Mouse (Mus musculus): ENCODE results near the gene Rai2. TPM values are rescaled to one million over a fixed set of nuclear protein-coding genes. Genes with fewer than 3 reads are reported as not detected.

Rai2 gene
- polyA plus RNA-seq (2016; fragmentation: Nextera tagmentation; extraction: Ambion mirVana), result 2.8 and 3.3 TPM in 2 replicates

DNA sequence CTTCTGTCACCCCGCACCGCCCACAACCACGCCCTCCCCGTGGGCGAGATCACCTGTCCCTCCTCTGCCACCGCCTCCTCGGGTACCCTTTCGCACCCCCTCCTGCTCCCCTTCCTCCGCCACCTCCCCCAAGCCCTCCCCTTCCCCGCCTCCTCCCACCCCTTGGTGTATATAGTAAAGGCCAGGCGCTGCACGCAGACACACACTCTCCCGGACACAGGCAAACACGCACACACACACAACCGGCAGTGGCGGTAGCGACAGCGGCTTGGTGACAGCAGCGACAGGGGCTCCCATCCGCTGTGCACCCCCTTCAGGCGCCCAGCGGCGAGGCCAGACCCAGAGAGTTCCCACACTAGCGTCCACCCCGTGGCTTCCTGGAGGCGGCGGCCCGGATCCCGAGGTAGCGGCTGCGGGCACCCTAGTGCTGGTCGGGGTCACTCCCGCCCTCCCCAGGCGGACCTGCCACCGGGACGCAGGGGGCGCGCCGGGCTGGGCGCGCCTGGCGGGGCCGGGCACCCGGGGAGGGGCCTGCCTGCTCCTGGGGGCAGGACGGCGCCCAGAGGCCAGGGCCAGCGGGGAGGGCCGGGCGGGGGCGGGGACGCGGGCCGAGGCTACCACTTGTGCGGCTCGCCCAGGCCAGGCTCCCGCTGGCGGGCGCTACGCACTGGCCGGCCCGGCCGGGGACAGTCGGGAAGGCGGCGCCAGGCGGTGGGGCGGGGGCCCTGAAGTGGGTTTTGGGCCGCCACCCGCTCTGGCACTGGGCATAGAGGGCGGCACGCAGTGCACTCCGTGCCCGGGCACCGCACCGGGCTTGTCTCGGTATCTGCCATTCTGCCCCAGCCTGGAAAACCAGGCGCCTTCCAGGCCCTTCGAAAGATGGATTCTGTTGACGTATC is at the start of gene Rai2:
Gene Rai2, plus strand, starts transcription at position 205 of the 899 bp plus-strand sequence.
- Histone ChIP-seq H3K9me3 (no peaks in the 10 kb centered on the region), H3K27me3 (ENCODE audit: insufficient read depth, poor library complexity, severe bottlenecking) (peaks cover 53% of the 10 kb centered on the region), H3K27ac (peak within 1 kb of the TSS; percentile 52), H3K36me3 (no peaks in the 10 kb centered on the region), H3K4me3 (peak within 1 kb of the TSS; percentile 70), H3K4me1 (no peaks in the 10 kb centered on the region)
- WGBS, result 16% methylated on average over 64 of the region's 79 CpGs
- DNase-seq (ENCODE audit: low spot score), result peak; percentile 77

DNA sequence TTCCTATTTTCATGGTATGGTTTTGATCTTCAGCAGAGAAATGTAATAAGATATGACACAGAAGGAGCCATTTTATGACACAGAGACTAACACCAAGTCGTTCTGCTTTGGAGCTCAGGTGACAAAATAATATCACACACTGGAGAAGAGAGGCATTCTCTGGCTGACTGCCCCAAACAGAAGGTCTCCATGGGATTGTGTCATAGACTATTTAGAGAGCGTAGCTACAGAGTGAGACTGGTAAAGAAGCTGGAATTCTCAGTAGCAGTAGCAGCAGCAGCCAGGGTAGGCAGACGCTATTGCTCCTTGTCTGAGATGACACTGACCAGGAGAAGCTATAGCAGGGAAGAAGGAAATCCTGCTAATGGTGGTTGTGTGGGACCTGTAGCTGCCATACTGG is 27.5 kb upstream of the Rai2 start:
- Histone ChIP-seq H3K27ac (no peak overlapping the region), H3K4me3 (no peak overlapping the region), H3K27me3 (ENCODE audit: insufficient read depth, poor library complexity, severe bottlenecking) (no peaks in the 10 kb centered on the region), H3K4me1 (no peaks in the 10 kb centered on the region), H3K9me3 (no peaks in the 10 kb centered on the region), H3K36me3 (no peaks in the 10 kb centered on the region)
- WGBS, result 57% methylated on average over 3 of the region's 3 CpGs
- DNase-seq (ENCODE audit: low spot score), result no peak

DNA sequence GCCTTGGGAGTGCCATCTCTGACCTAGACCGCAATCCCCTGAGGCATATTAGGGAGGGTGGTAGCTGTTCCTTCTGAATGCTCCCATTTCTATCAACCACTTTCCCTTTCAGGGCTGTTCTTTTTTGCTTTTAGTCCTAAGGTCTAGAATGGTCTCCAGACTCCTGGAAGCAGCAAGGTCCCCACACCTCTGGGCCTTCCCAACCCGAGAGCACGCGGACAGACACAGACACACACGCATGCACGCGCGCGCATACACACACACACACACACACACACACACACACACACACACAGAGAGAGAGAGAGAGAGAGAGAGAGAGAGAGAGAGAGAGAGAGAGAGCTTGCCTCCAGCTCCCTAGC is 385 bp upstream of the Rai2 start:
- no peak overlapping the region for H3K27ac ChIP-seq
- peaks cover 52% of the 10 kb centered on the region for H3K27me3 ChIP-seq (ENCODE audit: insufficient read depth, poor library complexity, severe bottlenecking)
- H3K4me1 ChIP-seq, result no peaks in the 10 kb centered on the region
- no peaks in the 10 kb centered on the region for H3K36me3 ChIP-seq
- H3K4me3 ChIP-seq, result peak overlapping the region; percentile 70
- no peak for DNase-seq (ENCODE audit: low spot score)
- H3K9me3 ChIP-seq, result no peaks in the 10 kb centered on the region
- WGBS, result 38% methylated on average over 9 of the region's 9 CpGs

DNA sequence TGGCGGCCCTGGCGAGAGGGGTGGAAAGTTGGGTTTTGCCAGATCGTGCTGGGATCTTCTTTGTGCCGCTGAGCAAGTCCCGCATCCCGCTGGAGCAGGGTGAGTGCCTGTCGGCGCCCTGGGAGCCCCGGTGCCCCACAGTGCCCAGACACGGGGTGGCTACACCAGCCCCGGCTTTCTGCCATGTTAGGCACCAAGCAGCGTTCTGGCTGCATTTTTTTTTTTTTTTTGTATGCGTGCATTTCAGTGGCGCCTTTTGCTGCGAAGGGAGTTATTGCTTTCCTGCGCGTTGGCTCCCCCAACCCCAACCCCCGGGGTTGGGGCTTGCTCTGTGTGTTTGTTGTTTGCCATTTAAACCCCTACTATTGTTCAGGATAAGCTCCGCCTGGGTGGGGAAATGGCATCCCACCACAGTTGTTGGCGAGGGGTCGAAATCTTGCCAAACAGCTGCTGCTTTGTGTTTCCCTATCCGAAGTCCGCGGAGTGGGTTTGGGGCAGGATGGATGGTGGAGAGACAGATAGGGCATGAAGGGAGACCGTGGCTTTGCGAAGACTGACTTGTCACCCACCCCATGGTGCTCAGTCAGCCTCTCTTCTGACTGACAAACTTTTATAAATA is 1.0 kb downstream of the Rai2 start:
- 21% methylated on average over 26 of the region's 26 CpGs for WGBS
- H3K9me3 ChIP-seq, result no peaks in the 10 kb centered on the region
- peaks cover 57% of the 10 kb centered on the region for H3K27me3 ChIP-seq (ENCODE audit: insufficient read depth, poor library complexity, severe bottlenecking)
- H3K4me3 ChIP-seq, result peak overlapping the region; percentile 70
- H3K27ac ChIP-seq, result peak overlapping the region; percentile 52; the same call in 1 of the 2 replicates
- no peak for DNase-seq (ENCODE audit: low spot score)
- no peaks in the 10 kb centered on the region for H3K4me1 ChIP-seq
- H3K36me3 ChIP-seq, result no peaks in the 10 kb centered on the region

DNA sequence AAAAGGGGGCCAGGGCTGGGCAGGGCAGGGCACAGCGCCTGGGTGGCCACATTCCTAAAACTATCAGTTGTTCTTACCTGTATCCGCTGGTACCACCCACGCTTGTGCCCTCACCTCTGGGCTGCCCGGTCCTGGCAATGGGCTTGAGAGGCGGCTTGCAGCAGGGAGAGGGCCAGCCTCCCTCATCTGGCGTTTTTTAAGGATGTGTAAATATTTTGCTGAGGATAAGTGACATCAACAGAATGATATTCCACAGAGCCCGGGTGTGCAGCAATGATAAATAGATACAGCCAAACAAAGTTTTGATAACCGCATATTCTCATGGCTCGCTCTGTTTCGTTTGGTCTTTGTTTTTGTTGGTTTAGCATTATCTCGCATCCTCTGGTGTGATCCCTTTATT is 1.7 kb downstream of the Rai2 start:
- 28% methylated on average over 11 of the region's 11 CpGs for WGBS
- H3K4me3 ChIP-seq, result peak overlapping the region; percentile 70
- no peak overlapping the region for H3K27ac ChIP-seq
- DNase-seq (ENCODE audit: low spot score), result no peak
- no peaks in the 10 kb centered on the region for H3K4me1 ChIP-seq
- H3K36me3 ChIP-seq, result no peaks in the 10 kb centered on the region
- no peaks in the 10 kb centered on the region for H3K9me3 ChIP-seq
- H3K27me3 ChIP-seq (ENCODE audit: insufficient read depth, poor library complexity, severe bottlenecking), result peaks cover 64% of the 10 kb centered on the region

DNA sequence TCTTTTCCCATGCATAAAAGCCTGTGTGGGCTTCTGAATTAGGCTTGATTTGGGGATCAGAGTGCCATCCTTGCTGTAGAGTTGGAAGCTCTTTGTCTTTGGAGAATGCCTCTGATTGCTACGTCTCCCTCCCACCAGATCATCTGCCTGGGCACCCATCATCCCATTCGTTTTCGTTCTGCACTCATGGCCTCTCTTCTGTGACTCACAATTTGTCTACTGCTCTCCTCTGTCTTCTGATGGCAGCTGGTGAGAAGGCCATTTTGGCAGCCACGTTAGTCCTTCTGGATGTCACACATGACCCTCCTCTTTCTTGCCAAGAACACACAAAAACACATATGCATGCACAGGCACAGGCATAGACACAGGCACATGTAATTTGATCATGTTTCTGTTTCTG is 4.2 kb downstream of the Rai2 start:
- Histone ChIP-seq H3K27ac (no peak overlapping the region), H3K9me3 (no peaks in the 10 kb centered on the region), H3K27me3 (ENCODE audit: insufficient read depth, poor library complexity, severe bottlenecking) (peaks cover 80% of the 10 kb centered on the region), H3K36me3 (no peaks in the 10 kb centered on the region), H3K4me1 (no peaks in the 10 kb centered on the region), H3K4me3 (no peak overlapping the region)
- no peak for DNase-seq (ENCODE audit: low spot score)
- WGBS, result 58% methylated on average over 4 of the region's 4 CpGs

DNA sequence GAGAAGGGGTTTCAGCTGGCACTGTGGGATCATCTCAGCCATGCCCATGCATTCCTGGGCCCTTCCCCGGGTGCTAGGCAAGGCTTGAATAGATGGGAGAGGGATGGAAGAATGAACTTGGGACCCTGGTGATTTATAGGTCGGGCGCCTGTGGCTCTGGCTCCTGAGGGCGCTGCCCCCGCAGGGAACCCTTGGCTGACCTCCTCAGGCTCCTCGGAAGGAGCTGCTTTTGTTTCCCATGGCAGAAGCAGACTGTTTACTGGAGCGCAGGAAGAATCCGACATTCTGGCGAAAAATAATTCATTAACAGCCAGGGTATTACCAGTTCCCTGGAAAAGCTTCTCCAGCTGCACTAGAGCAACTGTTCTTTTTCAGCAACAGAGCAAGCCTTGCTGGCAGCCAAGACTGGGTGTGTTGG is 6.5 kb downstream of the Rai2 start:
- 17% methylated on average over 9 of the region's 9 CpGs for WGBS
- Histone ChIP-seq H3K36me3 (no peaks in the 10 kb centered on the region), H3K27ac (no peak overlapping the region), H3K4me1 (no peaks in the 10 kb centered on the region), H3K27me3 (ENCODE audit: insufficient read depth, poor library complexity, severe bottlenecking) (peaks cover 59% of the 10 kb centered on the region), H3K9me3 (no peaks in the 10 kb centered on the region), H3K4me3 (no peak overlapping the region)
- no peak for DNase-seq (ENCODE audit: low spot score)

DNA sequence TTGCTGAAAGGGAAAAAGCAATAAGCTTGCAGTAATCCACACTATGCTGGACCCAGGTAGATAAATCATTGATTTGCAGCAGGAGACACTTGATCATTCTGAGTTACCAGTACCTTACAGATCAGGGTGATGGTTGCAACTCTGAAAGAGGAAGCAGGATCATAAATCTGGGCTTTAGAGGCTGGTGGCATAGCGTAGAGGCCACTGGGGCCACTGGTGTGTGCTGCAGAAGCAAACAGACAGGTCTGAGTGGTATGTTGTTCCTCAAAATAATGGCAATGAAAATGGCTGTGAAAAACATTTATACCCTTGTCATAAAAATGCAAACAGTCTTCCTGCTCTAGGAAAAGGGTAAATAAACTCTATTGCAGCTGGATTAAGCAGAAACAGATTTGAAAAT is 9.4 kb downstream of the Rai2 start:
- H3K36me3 ChIP-seq, result no peaks in the 10 kb centered on the region
- H3K4me1 ChIP-seq, result no peaks in the 10 kb centered on the region
- H3K4me3 ChIP-seq, result no peak overlapping the region
- no peak for DNase-seq (ENCODE audit: low spot score)
- H3K9me3 ChIP-seq, result no peaks in the 10 kb centered on the region
- H3K27me3 ChIP-seq (ENCODE audit: insufficient read depth, poor library complexity, severe bottlenecking), result peaks cover 41% of the 10 kb centered on the region
- no peak overlapping the region for H3K27ac ChIP-seq
- WGBS, result 69% methylated on average over 1 of the region's 1 CpGs

DNA sequence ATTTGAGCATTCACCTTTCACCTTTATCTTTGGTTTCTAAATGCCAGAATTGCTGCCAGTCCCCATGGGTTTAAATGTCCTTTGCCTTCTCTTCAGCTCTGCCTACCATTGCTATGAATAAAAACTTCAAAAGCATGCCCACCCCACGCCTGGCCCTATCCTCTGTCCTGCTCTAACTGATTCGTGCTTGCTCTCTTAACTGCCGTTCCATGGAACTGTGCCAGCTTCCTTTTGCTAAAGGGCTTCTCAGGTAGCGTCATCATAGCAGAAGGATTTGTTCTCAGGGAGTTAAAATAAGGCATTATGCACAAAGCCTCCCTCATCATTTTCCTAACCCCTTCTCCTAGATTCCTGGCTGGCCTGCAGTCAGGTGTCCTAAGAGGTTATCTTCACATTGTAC is 11.6 kb downstream of the Rai2 start:
- no peak overlapping the region for H3K4me3 ChIP-seq
- 63% methylated on average over 4 of the region's 4 CpGs for WGBS
- H3K27me3 ChIP-seq (ENCODE audit: insufficient read depth, poor library complexity, severe bottlenecking), result peaks cover 37% of the 10 kb centered on the region
- H3K4me1 ChIP-seq, result no peaks in the 10 kb centered on the region
- no peaks in the 10 kb centered on the region for H3K9me3 ChIP-seq
- H3K27ac ChIP-seq, result no peak overlapping the region
- DNase-seq (ENCODE audit: low spot score), result no peak
- H3K36me3 ChIP-seq, result no peaks in the 10 kb centered on the region

DNA sequence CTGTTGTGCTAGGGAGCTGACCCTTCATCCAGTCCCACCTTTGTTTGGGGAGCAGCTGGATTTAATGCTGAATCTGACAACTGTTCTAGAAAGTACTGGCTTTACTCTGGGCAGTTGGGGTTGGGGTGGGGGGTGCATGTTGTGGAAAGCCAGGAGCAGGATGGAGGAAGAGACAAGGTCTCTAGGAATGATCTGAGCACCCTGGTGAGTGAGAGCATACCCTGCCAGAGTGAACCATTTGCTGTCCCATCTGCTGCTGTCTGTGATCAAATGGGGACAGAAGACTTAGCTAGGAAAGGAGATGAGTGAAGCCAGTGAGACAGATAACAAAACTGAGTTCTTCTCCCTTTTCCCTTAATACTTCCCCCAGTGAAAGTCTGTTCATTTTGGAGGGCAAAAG is 13.2 kb downstream of the Rai2 start:
- H3K4me1 ChIP-seq, result no peaks in the 10 kb centered on the region
- no peaks in the 10 kb centered on the region for H3K9me3 ChIP-seq
- no peaks in the 10 kb centered on the region for H3K36me3 ChIP-seq
- H3K27ac ChIP-seq, result no peak overlapping the region
- H3K27me3 ChIP-seq (ENCODE audit: insufficient read depth, poor library complexity, severe bottlenecking), result peaks cover 35% of the 10 kb centered on the region
- no peak for DNase-seq (ENCODE audit: low spot score)
- H3K4me3 ChIP-seq, result no peak overlapping the region

DNA sequence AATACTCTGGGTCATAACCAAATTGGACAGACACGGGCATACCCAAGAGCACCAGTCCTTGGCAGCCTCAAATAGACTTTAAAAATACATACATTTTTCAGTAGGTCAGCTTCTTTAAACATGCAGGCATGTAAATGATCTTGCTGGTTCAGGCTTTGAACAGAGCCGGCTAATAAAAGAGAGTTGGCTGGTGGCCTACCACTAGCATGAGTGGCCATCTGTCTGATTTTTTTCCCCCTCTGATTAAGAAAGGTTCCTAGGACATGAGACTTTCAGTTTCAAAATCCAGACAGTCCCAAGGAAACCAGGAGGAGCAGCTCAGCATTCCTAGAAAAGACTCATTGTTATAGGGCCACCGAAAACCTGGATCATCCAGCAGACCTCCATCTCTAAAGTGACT is 15.0 kb downstream of the Rai2 start:
- DNase-seq (ENCODE audit: low spot score), result no peak
- Histone ChIP-seq H3K4me1 (no peaks in the 10 kb centered on the region), H3K9me3 (no peaks in the 10 kb centered on the region), H3K4me3 (no peak overlapping the region), H3K36me3 (no peaks in the 10 kb centered on the region), H3K27ac (no peak overlapping the region), H3K27me3 (ENCODE audit: insufficient read depth, poor library complexity, severe bottlenecking) (peaks cover 32% of the 10 kb centered on the region)
- 88% methylated on average over 3 of the region's 3 CpGs for WGBS

DNA sequence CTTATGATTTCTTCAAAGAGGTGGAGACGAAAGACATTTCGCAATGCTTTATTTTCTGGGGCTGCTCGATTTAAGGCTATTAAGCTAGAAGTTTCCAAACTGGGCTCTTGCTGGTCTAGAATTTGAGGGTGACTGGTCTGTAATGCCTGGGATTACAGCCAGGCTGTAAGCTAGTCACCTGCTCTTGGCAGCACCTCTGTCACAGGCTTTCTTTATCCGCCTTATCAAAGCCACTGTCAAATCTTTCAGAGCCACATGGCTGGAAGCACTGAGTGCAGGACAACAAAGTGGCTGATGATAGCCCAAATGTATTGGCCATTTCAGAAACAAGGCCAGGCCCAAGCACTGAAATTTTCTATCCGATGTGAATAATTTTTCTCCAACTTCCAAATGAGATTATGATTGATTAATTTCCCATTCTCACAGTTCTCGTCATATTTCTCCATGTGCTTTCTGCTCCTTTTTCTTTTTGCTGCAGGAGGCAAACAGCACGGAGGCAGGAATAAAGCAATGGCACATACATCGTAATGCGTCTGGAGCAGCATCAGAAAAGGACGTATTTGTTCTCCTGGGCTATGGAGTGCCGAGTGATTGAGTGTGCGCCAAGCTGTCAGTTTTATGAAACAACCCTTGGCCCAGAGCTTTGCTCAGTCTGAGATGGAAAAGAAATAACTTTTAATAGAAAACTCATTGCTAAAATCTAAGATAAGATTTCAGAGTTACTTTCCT is 16.9 kb downstream of the Rai2 start:
- Histone ChIP-seq H3K27ac (no peak overlapping the region), H3K27me3 (ENCODE audit: insufficient read depth, poor library complexity, severe bottlenecking) (peaks cover 32% of the 10 kb centered on the region), H3K4me3 (no peak overlapping the region), H3K9me3 (no peaks in the 10 kb centered on the region), H3K36me3 (no peaks in the 10 kb centered on the region), H3K4me1 (no peaks in the 10 kb centered on the region)
- no peak for DNase-seq (ENCODE audit: low spot score)
- WGBS, result 82% methylated on average over 12 of the region's 12 CpGs

DNA sequence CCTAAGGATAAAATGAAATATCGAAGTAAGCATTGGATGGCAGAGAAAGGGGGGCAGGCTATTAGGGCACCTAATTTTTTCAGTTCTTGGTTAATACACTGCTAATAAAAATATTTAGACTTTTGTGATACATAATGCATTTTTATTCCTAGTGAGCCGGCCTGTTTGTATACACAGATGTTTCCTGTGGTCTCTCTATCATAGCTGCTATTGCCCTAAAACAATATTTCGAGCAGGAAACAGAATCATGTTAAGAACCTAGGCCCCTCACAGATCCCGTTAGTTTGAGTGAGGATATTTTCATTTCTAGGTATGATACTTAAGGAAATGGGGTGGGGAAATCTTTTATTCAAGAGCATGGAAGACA is 17.4 kb downstream of the Rai2 start:
- Histone ChIP-seq H3K9me3 (no peaks in the 10 kb centered on the region), H3K4me1 (no peaks in the 10 kb centered on the region), H3K27me3 (ENCODE audit: insufficient read depth, poor library complexity, severe bottlenecking) (peaks cover 31% of the 10 kb centered on the region), H3K4me3 (no peak overlapping the region), H3K36me3 (no peaks in the 10 kb centered on the region), H3K27ac (no peak overlapping the region)
- DNase-seq (ENCODE audit: low spot score), result no peak
- 76% methylated on average over 4 of the region's 4 CpGs for WGBS
